Mouse (Mus musculus) lung, postnatal 4 days (tissue): ENCODE measurements around the gene 4930518I15Rik.
"Not testable (repeated sequence)": the region's sequence is repeated elsewhere in the genome, so short reads cannot be mapped to it uniquely, and the experiment has no call there.

Experiments
- DNase-seq, 2 experiments: peaks; one replicate each; pipeline ENCODE4 v3.0.0; 2021

Gene 4930518I15Rik

DNA sequence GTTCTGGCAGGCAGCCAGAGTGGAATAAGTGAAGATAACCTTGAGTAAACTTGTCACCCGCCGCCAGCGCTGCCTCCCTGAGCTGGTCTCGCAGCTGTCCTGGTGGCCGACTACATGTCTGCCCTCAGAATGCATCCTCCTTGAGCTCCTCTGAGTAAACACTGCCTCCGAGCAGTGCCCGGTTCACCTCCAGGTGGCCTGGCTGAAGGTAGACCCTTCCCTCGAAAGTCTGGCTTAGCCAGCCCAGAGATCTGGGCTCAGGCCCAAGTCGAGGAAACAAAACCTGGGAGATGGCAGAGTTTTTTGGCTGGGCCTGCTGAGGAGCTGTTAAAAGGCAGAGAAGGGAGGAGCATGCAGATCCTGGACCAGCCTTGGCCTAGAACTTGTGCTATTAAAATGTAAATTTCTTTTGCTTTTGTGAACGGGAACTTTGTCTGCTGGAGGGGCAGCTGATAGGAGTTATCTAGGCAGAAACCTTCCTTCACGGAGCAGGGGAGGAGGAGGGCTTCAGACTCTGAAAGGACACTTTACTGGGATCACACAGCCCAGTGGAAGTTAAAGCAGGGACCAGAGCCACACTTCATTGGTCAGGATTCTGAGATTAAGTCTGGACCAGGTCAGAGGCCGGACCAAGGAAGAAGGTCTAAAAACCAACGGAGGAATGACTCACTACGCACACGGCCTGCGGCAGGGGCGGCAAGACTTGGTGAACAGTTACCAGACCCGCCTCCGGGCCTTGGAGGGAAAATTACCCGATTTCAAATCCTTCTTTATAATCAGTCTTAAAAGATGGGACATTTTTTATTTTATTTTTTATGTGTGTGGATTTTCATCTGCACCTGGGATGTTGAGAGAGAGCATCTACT lies 15.7 kb downstream of the 4930518I15Rik start:
- DNase-seq, result peak; percentile 62 to 68

DNA sequence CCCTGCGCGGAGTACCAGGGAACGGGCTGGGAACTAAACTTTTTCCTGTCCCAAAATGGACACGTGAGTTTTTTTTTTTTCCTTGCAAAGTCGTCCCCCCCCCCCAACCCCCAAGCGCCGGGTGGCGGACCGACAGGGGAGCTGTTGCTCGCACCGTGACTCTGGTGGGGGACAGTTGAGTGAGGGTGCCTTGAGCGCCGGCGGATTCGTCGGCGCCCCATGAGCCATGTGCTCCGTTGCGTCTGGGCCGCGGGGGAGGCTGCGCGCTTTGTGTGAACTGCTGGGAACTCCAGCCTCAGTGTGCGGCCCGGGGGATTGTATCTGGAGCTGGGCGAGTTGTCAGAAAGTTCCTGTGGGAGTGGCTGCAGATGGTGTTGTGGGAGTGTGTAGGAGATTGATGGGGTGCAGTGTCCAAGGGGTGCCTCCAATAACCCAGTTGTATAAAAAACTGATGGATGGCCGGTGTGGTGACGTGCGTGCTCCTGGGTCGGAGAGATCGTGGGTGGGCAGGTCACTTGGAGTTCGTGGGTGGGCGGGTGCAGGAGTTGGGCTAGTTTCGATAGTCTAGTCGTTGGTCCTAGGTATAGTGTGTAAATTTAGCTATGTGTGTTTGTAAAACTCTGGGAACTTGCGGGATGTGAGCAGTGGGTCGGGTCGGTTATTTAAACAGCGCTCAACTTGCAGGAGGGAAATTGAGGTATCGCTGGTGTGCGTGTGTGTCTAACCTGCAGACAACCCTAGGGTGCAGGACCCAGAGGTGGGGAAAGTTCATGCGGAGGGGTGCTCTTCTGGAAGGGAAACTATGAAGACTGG lies 16.5 kb downstream of the 4930518I15Rik start:
- peak; percentile 75 to 83 for DNase-seq

DNA sequence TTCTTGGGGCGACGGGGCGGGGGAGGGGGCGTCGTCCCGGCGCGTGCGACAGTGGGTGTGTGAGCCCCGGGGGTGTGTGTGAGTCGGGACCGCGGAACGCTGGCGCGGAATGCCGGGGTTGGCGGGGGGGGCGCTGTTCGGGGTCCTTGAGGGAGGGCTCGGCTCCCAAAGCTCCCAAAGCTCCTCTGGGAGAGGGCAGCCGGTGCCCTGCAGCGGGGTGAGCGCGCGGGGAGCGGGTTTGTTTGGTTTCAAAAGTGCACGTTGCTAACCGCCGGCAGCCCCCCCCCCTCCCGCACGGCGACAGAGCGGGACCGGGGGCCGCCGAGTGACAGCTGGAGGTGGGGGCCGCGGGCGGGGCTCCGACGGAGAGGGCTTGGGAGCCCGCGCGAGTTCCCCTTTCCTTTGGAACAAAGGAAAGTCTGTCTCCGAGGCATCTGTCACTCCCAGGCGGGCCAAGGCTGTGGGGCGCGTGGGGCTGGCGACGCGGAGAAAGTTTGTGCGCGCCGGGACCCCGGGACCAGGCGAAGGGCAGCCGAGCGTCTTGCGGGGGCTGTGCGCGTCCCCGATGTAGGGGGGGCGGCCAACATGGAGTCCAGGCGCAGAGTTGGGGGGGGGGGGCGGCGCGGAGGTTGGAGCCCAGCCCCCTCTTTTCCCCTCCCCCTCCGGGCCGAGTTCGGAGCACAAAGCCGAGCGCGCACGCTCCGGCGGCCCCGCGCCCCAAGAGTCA lies 17.3 kb downstream of the 4930518I15Rik start:
- DNase-seq, result peak; percentile 56 to 63

DNA sequence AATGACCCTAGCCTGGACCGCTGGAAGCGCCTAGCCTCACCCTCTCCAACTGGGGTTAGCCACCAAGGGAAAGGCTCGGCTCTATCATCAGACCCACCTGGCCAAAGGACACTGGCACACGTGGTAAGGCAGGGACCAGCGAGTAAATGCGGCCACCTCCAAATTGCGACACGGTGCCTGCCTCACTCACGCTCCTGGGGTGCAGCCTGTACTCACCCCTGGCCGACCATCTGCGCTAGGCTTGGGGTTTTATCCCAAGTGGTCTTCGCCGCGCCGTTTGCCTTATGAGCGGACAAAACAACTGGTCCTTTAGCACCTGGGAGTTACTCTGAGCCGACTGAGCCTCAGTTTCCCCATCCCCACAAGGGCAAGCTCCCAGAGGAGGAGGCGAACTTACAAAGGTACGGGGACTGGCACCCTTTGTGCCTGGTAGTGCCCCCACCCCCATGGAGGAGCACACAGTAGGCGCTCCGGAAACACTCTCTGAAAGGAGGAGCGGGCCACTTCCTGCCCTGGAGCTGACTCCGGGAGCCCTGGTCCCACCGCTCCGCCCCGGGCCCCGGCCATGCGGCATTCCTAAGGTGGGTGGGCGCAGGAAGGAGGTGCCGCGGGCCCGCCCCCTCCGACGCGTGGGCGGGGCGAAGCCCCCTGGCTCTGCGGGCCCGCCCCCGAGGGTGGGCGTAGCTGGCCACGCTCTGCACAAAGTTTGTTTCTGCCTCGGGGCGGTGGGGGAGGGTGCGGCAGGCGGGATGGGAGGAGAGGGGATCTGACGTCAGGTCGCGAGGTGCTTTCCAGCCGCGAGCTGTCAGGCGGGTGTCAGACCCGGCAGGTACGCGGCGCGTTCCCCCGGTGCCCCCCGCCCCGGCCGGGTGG lies 18.2 kb downstream of the 4930518I15Rik start, which contains the start of gene Tgif2:
TSS of gene Tgif2 (plus strand) at position 689 of the 873 bp plus-strand sequence.
- peak; percentile 91 to 96 for DNase-seq

DNA sequence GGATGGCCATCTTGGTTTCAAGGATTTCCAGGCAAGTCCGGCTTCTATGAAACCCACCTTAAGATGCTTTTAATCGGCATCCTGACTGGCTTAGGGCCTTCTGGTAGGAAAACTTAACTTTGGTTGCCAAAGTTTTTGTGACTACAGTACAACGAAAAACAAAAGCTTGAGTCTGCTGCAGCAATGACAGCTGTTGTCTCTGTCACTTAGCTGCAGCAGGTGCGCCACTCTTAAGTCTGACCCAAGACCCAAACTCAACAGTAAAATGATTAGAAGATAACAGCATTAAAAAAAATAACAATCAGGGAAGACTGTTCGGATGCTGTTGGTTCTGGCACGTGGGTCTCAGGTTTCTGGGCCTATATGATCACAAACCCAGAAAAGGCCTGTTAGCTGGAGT lies 18.9 kb downstream of the 4930518I15Rik start:
- no peak for DNase-seq

DNA sequence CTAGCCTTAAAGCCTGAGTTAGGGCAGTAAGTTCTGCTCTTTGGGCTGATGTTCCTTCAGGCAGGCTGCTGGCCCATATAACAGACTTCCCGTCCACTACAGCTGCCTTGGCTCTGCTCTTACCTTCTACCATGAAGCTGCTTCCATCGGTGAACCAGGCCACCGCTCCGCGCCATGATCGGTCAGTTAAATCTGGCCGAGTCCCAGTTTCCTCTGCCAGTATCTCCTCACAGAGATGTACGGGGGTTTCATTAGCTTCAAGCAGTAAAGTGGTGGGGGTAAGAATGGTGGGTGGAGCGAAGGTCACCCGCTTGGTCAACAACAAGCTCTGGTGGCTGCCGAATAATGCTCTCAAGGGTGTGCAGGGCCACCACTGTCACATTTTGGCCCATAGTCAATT lies 23.4 kb downstream of the 4930518I15Rik start:
- DNase-seq, result no peak

DNA sequence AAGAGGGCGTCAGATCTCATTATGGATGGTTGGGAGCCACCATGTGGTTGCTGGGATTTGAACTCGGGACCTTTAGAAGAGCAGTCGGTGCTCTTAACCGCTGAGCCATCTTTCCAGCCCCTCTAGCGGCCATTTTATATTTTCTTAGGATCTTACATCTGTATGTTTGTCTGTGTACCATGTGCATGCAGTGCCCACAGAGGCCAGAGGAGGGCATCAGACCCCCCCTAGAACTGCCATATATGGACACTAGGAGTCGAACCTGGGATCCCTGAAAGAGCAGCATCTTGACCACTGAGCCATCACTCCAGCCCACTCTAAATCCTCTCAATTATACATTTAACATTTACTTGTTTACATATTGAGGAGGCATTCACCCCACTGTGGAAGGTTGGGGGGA lies 32.6 kb downstream of the 4930518I15Rik start:
- DNase-seq, result not testable (repeated sequence)

DNA sequence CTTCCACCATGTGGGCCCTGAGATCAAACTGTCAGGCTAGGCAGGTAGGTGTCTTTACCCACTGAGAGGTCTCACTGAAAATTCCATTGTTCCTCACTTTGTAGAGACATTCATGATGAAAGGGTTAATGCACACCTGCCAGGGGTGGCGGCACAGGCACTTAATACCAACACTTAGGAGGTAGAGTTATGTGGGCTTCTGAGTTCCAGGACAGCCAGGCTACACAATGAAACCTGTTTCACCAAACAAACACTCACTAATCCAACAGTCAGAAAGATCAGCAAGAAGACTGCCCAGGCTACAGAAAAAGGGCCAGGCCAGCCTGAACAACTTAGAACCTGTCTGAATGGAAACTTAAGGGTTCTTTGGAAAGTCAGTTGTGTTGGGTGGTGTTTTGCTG lies 41.6 kb downstream of the 4930518I15Rik start:
- no peak for DNase-seq

DNA sequence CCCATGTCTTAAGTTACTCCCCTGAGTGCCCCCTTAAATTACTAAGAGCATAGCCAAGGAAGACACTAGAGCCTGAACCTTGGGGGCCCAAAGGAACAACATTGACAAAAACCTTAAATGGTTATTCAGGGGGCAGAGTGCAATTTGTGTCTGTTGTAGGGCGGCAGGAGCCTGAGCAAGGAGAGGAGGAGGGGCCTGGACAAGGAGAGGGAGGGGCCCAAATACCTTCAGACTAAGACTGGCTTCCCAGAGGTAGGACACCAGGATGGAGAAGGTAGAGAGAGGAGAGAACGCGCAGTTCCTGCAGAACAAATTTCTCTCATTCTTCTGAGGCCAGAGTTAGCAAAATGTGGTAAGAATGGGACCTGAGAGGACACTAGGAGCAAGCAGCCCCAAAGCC lies 42.3 kb downstream of the 4930518I15Rik start:
- no peak for DNase-seq

DNA sequence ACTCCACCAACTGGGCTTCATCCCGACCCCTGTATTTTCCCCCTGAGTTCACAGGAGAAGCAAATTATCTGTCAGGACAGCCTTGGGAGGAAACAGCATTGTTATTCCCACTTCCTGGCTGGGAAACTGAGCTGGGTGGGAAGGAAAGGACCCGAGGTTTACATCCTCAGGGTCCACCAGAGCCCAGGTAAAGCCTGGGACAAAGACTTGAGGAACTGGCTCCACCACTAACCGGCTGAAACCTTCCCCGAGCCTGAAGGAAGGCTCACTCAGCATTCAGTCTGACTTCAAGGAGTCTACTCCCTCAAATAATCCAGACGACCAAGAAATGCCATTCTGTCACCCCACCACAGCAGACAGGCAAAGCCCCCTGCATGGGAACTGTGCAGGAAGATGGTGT lies 42.9 kb downstream of the 4930518I15Rik start:
- DNase-seq, result no peak

DNA sequence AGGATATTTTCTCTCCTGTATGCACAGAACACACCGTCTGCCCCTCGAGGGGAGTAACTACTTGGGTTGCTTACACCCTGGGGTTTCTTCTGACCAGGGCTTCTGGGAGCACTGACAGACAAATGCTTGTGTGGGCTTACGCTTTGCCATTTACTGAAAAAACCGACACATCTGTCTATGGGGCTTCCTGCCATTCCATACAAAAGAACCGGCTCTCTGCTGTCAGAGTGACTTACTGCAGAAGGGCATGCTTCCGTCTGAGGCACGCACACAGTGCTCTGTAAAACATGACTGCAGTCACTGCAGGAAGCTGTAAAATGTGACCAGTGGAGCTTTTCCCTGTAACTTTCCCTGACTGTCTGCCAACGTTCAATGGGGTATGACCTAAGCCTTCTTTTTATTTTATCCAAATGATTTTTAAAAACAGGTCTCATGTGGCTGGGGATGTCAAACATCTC lies 43.4 kb downstream of the 4930518I15Rik start:
- peak; percentile 34 to 42 for DNase-seq

DNA sequence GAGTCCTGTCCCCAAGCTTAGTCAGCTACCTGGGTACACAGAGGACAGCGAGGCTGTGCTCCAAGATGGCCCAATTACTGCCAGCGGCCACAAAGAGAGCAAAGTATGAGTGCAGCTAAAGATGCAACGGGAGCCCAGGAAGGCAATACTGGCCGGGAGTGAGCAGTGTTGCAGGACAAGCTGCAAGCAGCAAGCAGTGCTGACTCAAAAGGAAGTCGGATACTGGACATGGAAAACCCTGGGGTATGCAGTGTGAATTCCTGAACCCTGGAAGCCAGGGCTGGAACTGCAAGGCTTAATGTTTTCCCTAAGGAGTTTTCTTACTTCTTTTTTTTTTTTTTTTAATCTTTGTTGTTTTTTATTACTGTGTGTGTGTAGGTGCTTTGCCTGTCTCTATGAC lies 46.2 kb downstream of the 4930518I15Rik start:
- no peak for DNase-seq

DNA sequence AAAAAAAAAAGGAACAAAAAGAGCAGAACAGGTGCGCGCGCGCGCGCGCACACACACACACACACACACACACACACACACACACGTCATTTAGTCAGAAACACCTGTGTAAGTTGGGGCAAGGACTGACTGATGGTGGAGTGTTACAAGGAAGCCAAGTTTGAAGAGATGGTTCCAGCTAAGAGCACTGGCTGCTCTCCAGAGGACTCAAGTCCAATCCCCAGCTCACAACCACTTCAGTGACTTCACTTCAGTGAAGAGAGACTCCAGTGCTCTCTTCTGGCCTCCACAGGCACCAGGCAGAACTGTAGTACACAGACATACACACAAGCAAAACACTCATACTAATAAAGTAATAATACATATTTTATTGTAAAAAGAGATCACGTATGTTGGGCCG lies 47.0 kb downstream of the 4930518I15Rik start:
- peak in 1 of 2 experiments; percentile 31 for DNase-seq

DNA sequence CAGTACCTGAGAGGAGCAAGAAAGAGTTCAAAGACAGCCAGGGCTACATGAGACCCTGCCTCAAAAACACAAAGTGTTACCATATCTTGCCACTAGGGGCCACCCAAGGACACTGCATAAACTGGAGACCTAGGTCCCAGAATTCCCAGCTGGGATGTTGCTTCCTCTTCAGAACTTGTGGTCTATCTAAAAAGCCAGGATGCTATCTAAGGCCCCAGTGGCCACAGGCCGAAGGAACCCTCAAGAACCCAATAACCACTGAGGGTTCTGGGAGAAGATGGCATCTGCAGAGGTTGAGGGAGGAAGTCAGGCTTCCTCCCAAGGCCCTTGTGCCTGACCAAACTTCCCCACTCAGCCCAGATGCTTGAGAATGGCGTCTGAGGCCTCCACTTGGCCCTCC lies 48.2 kb downstream of the 4930518I15Rik start:
- peak; percentile 49 to 81 for DNase-seq

DNA sequence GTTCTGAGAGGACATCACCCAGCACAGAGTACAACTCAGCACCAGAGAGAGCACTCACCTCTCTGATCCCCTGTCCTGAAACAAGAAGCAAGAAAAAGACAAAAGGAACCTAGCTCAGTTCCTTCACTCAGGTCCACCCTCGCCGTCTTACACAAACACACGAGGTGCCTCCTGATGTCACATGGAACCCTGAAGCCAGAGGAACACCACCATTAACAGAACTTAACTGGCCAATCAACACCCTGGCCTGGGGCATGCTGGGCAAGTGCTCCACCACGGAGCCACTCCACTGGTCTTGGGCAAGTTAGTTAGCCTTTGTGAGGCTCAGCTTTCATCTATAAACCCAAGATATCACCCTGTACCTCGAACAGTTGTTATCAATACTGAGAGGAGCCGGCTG lies 50.9 kb downstream of the 4930518I15Rik start:
- DNase-seq, result no peak
